Mouse (Mus musculus): Measurements from ENCODE around the gene Gm16381. TPM values are rescaled to one million over a fixed set of nuclear protein-coding genes. Genes with fewer than 3 reads are reported as not detected.
"Not testable (repeated sequence)": the region's sequence is repeated elsewhere in the genome, so short reads cannot be mapped to it uniquely, and the experiment has no call there.

The Gm16381 gene
- not detected in 2 replicates for polyA plus RNA-seq (2012; rRNA removed)

- WGBS, result 78% methylated on average over 2 of the region's 2 CpGs
Observed at GRCm38 (mm10) chr12:87644520-87644919, at the start of gene Gm16381. TSS of gene Gm16381 (minus strand) at chr12:87644620.

GRCm38 (mm10) chr12:87652916-87653703 lies 8.7 kb upstream of the Gm16381 start:
- 58% methylated on average over 2 of the region's 4 CpGs for WGBS
- H3K27ac ChIP-seq (ENCODE audit: insufficient read depth, low read length); H3K4me1 ChIP-seq (ENCODE audit: control insufficient read depth, insufficient read depth, low read length); H3K4me3 ChIP-seq (replicated peaks; ENCODE audit: insufficient read depth, low read depth, low read length); H3K27me3 ChIP-seq (ENCODE audit: control insufficient read depth, insufficient read depth, low read length); DNase-seq: not testable (repeated sequence)

More at GRCm38 (mm10) chr12:87644520-87644919, at the start of gene Gm16381:
- not testable (repeated sequence) for H3K27ac ChIP-seq (ENCODE audit: insufficient read depth, low read length); DNase-seq; H3K27me3 ChIP-seq (ENCODE audit: control insufficient read depth, insufficient read depth, low read length); H3K4me1 ChIP-seq (ENCODE audit: control insufficient read depth, insufficient read depth, low read length); H3K4me3 ChIP-seq (replicated peaks; ENCODE audit: insufficient read depth, low read depth, low read length)

GRCm38 (mm10) chr12:87618569-87618968 lies 25.9 kb downstream of the Gm16381 start, which contains the start of gene Gm4027:
TSS of gene Gm4027 (plus strand) at chr12:87618869.
- WGBS, result 86% methylated on average over 6 of the region's 7 CpGs
- not testable (repeated sequence) for H3K4me3 ChIP-seq (replicated peaks; ENCODE audit: insufficient read depth, low read depth, low read length); DNase-seq

GRCm38 (mm10) chr12:87602388-87602787 lies 42.0 kb downstream of the Gm16381 start, which contains the start of gene Oog1:
TSS of gene Oog1 (plus strand) at chr12:87602688.
- not testable (repeated sequence) for H3K4me3 ChIP-seq (replicated peaks; ENCODE audit: insufficient read depth, low read depth, low read length); DNase-seq; H3K27me3 ChIP-seq (ENCODE audit: control insufficient read depth, insufficient read depth, low read length); H3K4me1 ChIP-seq (ENCODE audit: control insufficient read depth, insufficient read depth, low read length); H3K27ac ChIP-seq (ENCODE audit: insufficient read depth, low read length)
- 75% methylated on average over 1 of the region's 2 CpGs for WGBS

More at GRCm38 (mm10) chr12:87618569-87618968, 25.9 kb downstream of the Gm16381 start, which contains the start of gene Gm4027:
- H3K27me3 ChIP-seq (ENCODE audit: control insufficient read depth, insufficient read depth, low read length); H3K4me1 ChIP-seq (ENCODE audit: control insufficient read depth, insufficient read depth, low read length); H3K27ac ChIP-seq (ENCODE audit: insufficient read depth, low read length): not testable (repeated sequence)

- DNase-seq; H3K27me3 ChIP-seq (ENCODE audit: control insufficient read depth, insufficient read depth, low read length); H3K27ac ChIP-seq (ENCODE audit: insufficient read depth, low read length); H3K4me1 ChIP-seq (ENCODE audit: control insufficient read depth, insufficient read depth, low read length); H3K4me3 ChIP-seq (replicated peaks; ENCODE audit: insufficient read depth, low read depth, low read length): not testable (repeated sequence)
- 5% methylated on average over 2 of the region's 2 CpGs for WGBS
Observed at GRCm38 (mm10) chr12:87601388-87601787, 43.0 kb downstream of the Gm16381 start.

Other genes starting within 250 kb of the Gm16381 start
- gene Slirp, start 200.7 kb downstream of the Gm16381 start, polyA plus RNA-seq (2012; rRNA removed), result 82.7 and 86.7 TPM in 2 replicates
- 18.3 and 22.0 TPM in 2 replicates for gene Alkbh1, start 200.6 kb downstream of the Gm16381 start, polyA plus RNA-seq (2012; rRNA removed)
- gene Snw1, start 172.3 kb downstream of the Gm16381 start, polyA plus RNA-seq (2012; rRNA removed), result 46.3 and 50.7 TPM in 2 replicates
- gene Gm5788, start 149.9 kb downstream of the Gm16381 start, polyA plus RNA-seq (2012; rRNA removed), result not detected in 2 replicates
- not detected in 2 replicates for gene Gm8300, start 130.3 kb downstream of the Gm16381 start, polyA plus RNA-seq (2012; rRNA removed)
- gene Oog1, start 41.9 kb downstream of the Gm16381 start, polyA plus RNA-seq (2012; rRNA removed), result not detected in 2 replicates
- not detected in 2 replicates for gene Gm4027, start 25.8 kb downstream of the Gm16381 start, polyA plus RNA-seq (2012; rRNA removed)
- not detected in 2 replicates for gene Gm21319, start 131.1 kb upstream of the Gm16381 start, polyA plus RNA-seq (2012; rRNA removed)
- gene Gm21936, start 150.9 kb upstream of the Gm16381 start, polyA plus RNA-seq (2012; rRNA removed), result not detected in 2 replicates
- not detected in 2 replicates for gene BB287469, start 172.0 kb upstream of the Gm16381 start, polyA plus RNA-seq (2012; rRNA removed)
- not detected in 2 replicates for gene Gm2001, start 197.7 kb upstream of the Gm16381 start, polyA plus RNA-seq (2012; rRNA removed)
- gene Gm2016, start 229.5 kb upstream of the Gm16381 start, polyA plus RNA-seq (2012; rRNA removed), result not detected in 2 replicates